Mouse (Mus musculus) hindbrain, postnatal 0 days (tissue): ENCODE data around the gene Hs6st3. TPM values are rescaled to one million over a fixed set of nuclear protein-coding genes. Genes with fewer than 3 reads are reported as not detected.

ENCODE experiments used
- ATAC-seq: fragments of 200-750 bp; cut with Nextera tagmentation; 2 replicates; pipeline ENCODE4 v1.8.0; 2017; ENCODE audit warnings: mild to moderate bottlenecking, moderate TSS enrichment, moderate library complexity
- DNase-seq: peaks from one replicate; pipeline ENCODE4 v3.0.0-alpha.2; 2015; ENCODE audit warnings: low spot score
- H3K27ac ChIP-seq: fragments of 300-500 bp; sonication (generic); 2 replicates; pipeline ENCODE4 v1.5.1; 2014; ENCODE audit warnings: mild to moderate bottlenecking
- H3K27me3 ChIP-seq: fragments of 300-500 bp; sonication (generic); 2 replicates; pipeline ENCODE4 v1.6.1; 2014; ENCODE audit warnings: low read length, mixed read lengths; ENCODE audit not compliant: insufficient read depth
- H3K36me3 ChIP-seq: fragments of 300-500 bp; sonication (generic); 2 replicates; pipeline ENCODE4 v1.6.1; 2014; ENCODE audit warnings: low read length, mixed read lengths; ENCODE audit not compliant: insufficient read depth
- H3K4me1 ChIP-seq: fragments of 300-500 bp; sonication (generic); 2 replicates; pipeline ENCODE4 v1.6.1; 2014; ENCODE audit warnings: antibody characterized with exemption, low read length, mixed read lengths; ENCODE audit not compliant: insufficient read depth
- H3K4me2 ChIP-seq: fragments of 300-500 bp; sonication (generic); 2 replicates; pipeline ENCODE4 v1.6.1; 2014; ENCODE audit warnings: low read depth, mild to moderate bottlenecking, low read length, moderate library complexity, mixed read lengths
- H3K4me3 ChIP-seq: fragments of 300-500 bp; sonication (generic); 2 replicates; pipeline ENCODE4 v1.5.1; 2014; ENCODE audit warnings: low read length
- H3K9ac ChIP-seq: fragments of 300-500 bp; sonication (generic); replicated peaks from 2 replicates; pipeline ENCODE4 v1.6.1; 2014; ENCODE audit warnings: mild to moderate bottlenecking, low read length, moderate library complexity, mixed read lengths
- H3K9me3 ChIP-seq: fragments of 300-500 bp; sonication (generic); 2 replicates; pipeline ENCODE4 v1.6.1; 2016; ENCODE audit warnings: low read length, mixed read lengths
- CTCF ChIP-seq: IDR thresholded peaks from 2 replicates; pipeline ENCODE4 v1.5.1; 2016; ENCODE audit warnings: antibody characterized with exemption, control low read depth, low read depth
- WGBS: fragments of 180-500 bp; shearing (Covaris S2); extraction: QIAGEN DNeasy Blood & Tissue Kit; methylation state at CpG from one replicate; pipeline ENCODE4 v1.1.7; 2014; 5-methylcytosine and 5-hydroxymethylcytosine counted together
- polyA plus RNA-seq: library from polyadenylated mRNA; unstranded; fragments of >200 nt; fragmentation: Nextera tagmentation; extraction: Ambion mirVana; gene quantifications from 2 replicates; pipeline ENCODE4 v1.2.1, GENCODE M21; 2015
- total RNA-seq: library from RNA; depleted of rRNA; stranded (reverse); fragments of >200 nt; gene quantifications from 2 replicates; pipeline ENCODE4 v1.2.3, GENCODE M21; 2014

The Hs6st3 gene
- total and polyA plus RNA-seq, 2 experiments from 2014 or later, result 2.8 to 38.6 TPM

DNA sequence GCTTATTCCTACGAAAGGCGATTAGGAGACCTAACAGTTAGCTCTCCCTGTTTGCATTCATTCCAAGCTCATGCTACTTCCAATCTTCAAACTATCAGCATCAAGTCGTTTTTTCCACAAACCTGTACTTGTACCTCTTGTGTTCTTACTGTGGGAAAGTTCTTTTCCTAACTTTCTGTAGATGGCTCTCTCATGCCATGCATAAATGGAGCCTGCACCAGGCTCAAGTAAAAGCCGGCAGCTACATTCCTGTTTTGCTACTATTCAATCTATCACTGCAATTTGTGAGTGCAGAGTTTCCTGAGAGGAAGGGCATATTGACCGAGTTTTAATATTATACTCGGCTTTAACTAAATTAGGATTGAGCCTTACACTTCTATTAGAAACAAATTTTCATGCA, 25.6 kb upstream of the Hs6st3 start:
- TF ChIP-seq CTCF, result peak; percentile 36; the same call in 1 of the 2 replicates
- DNase-seq, result peak; percentile 58
- H3K9ac ChIP-seq, result no peak overlapping the region
- no peaks in the 10 kb centered on the region for H3K36me3 ChIP-seq
- H3K9me3 ChIP-seq, result no peaks in the 10 kb centered on the region
- no peak for ATAC-seq
- no peak overlapping the region for H3K4me3 ChIP-seq
- 74% methylated on average over 6 of the region's 6 CpGs for WGBS
- no peaks in the 10 kb centered on the region for H3K4me1 ChIP-seq
- H3K4me2 ChIP-seq, result no peak overlapping the region
- no peak overlapping the region for H3K27ac ChIP-seq
- H3K27me3 ChIP-seq, result no peaks in the 10 kb centered on the region

DNA sequence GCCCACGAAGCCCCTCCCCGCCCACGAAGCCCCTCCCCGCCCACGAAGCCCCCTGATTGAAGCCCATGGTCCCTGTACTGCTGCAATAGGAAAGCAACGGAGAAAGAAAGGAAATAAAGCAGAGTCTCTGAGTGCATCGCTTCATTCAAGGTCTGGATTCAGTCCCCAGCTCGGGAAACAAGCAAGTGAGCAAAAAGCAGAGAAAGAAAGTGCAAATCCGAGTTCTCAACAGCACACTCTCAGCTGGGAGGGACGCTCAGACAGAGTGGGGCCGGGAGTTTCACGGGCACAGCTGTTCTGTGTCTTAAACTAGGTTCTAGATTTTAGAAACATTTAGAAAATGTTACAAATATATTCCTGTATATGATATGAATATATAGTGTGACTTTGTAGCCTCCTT, 14.6 kb upstream of the Hs6st3 start:
- 4% methylated on average over 12 of the region's 12 CpGs for WGBS
- Histone ChIP-seq H3K4me1 (no peaks in the 10 kb centered on the region), H3K27me3 (no peaks in the 10 kb centered on the region), H3K9ac (0 out of 2 replicates have a peak overlapping the region, but pooled peaks have one; percentile 21), H3K9me3 (no peaks in the 10 kb centered on the region), H3K27ac (no peak overlapping the region), H3K36me3 (no peaks in the 10 kb centered on the region), H3K4me2 (peak overlapping the region; percentile 68), H3K4me3 (peak overlapping the region; percentile 32)
- ATAC-seq (peak; percentile 48), DNase-seq (peak; percentile 54)
- TF ChIP-seq CTCF, result no peak

DNA sequence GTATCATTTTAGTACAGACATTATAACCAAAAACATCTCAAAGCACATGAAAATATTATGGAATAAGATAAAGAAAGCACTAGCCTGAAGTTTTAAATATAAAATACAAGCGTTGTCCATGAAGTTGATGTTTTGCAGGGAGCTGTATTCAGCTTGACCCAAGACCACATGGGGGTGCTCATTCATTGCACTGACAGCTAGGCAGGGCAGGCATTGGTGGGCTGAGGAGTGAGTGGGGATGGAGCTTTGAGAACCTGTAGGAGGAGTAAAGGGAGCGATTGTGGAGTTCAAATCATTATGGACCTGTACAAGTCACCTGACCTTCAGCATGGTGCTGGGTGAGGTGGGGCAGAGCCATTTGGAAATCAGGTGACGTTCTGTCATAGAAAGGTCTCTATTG, 14.1 kb upstream of the Hs6st3 start:
- 23% methylated on average over 3 of the region's 3 CpGs for WGBS
- H3K9me3 ChIP-seq, result no peaks in the 10 kb centered on the region
- DNase-seq (peak; percentile 83), ATAC-seq (peak; percentile 90)
- no peaks in the 10 kb centered on the region for H3K36me3 ChIP-seq
- no peak overlapping the region for H3K27ac ChIP-seq
- H3K4me1 ChIP-seq, result no peaks in the 10 kb centered on the region
- H3K4me2 ChIP-seq, result peak overlapping the region; percentile 68
- no peak overlapping the region for H3K9ac ChIP-seq
- peak; percentile 85 for TF ChIP-seq CTCF
- peak overlapping the region; percentile 32 for H3K4me3 ChIP-seq
- H3K27me3 ChIP-seq, result no peaks in the 10 kb centered on the region

DNA sequence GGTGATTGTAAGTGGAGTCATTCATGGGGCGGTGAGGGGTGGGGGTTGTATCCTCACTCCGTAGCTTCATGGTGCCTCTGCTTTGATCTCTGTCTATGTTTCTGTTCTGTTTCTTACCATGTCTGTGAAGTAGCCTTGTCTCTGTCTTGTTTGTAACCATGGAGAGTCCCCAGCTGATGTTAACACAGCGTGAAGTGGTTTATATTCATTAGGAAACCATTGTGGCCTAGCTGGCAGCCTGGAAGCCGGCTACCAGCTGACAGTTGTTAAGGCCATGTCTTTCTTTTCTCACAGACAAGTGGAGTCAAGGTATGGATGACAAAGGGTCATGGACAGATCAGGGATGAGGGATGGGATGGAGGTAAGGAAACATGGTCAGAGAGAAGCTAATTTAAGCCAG, 12.3 kb upstream of the Hs6st3 start:
- Histone ChIP-seq H3K9me3 (no peaks in the 10 kb centered on the region), H3K36me3 (no peaks in the 10 kb centered on the region), H3K27me3 (no peaks in the 10 kb centered on the region), H3K4me2 (no peak overlapping the region), H3K4me1 (no peaks in the 10 kb centered on the region), H3K27ac (no peak overlapping the region), H3K9ac (no peak overlapping the region), H3K4me3 (no peak overlapping the region)
- 26% methylated on average over 4 of the region's 4 CpGs for WGBS
- no peak for TF ChIP-seq CTCF
- no peak for ATAC-seq
- DNase-seq, result peak; percentile 23

DNA sequence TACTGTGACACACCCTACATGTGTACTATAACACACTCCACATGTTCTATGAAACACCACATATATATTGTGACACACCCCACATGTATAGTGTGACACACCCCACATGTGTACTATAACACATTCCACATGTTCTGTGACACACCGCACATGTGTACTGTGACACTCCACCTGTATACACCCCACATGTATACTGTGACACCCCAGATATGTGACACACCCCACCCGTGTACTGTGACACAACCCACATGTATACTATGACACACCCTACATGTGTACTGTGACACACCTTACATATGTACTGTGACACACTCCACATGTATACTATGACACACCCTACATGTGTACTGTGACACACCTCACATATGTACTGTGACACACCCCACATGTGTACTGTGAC, 10.8 kb upstream of the Hs6st3 start:
- Histone ChIP-seq H3K27me3 (no peaks in the 10 kb centered on the region), H3K36me3 (no peaks in the 10 kb centered on the region), H3K4me1 (no peaks in the 10 kb centered on the region), H3K4me3 (no peak overlapping the region), H3K27ac (no peak overlapping the region), H3K4me2 (no peak overlapping the region), H3K9ac (no peak overlapping the region), H3K9me3 (no peaks in the 10 kb centered on the region)
- no peak for DNase-seq
- 96% methylated on average over 2 of the region's 2 CpGs for WGBS
- TF ChIP-seq CTCF, result no peak
- ATAC-seq, result 0 out of 2 replicates have a peak, but pooled peaks have one; percentile 19

DNA sequence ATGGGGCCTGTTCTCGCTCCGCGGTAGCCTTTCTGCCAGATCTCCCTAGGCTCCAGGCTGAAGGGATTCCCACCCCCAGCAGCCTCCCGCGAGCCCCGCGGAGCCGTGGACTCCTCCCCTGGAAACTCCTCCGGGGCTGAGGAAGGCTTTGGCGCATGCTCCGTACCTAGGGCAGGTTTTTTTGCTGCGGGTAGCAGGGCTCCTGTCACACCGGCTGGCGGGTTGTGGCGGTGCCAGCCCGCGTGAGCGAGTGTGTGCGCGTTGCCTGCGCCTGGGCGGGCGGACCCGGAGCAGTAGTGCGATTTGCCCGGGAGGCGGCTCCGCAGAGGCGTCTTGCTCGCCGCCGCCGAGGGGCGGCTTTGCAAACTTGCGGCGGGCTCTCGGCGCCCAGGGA, 632 bp upstream of the Hs6st3 start:
- TF ChIP-seq CTCF, result peak; percentile 36
- ATAC-seq (peak; percentile 92), DNase-seq (peak; percentile 89)
- H3K4me1 ChIP-seq, result no peaks in the 10 kb centered on the region
- peak overlapping the region; percentile 69 for H3K9ac ChIP-seq
- peak overlapping the region; percentile 75 for H3K4me3 ChIP-seq
- WGBS, result under 1% methylated on average over 38 of the region's 38 CpGs
- peak overlapping the region; percentile 36; the same call in 1 of the 2 replicates for H3K27ac ChIP-seq
- H3K27me3 ChIP-seq, result peaks cover 4% of the 10 kb centered on the region
- no peaks in the 10 kb centered on the region for H3K36me3 ChIP-seq
- H3K4me2 ChIP-seq, result peak overlapping the region; percentile 90
- H3K9me3 ChIP-seq, result no peaks in the 10 kb centered on the region

DNA sequence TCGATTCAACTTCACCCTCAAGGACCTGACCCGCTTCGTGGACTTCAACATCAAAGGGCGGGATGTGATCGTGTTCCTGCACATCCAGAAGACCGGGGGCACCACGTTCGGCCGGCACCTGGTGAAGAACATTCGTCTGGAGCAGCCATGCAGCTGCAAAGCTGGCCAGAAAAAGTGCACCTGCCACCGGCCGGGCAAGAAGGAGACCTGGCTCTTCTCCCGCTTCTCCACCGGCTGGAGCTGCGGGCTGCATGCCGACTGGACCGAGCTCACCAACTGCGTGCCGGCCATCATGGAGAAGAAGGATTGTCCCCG, 602 bp downstream of the Hs6st3 start:
- TF ChIP-seq CTCF, result no peak
- ATAC-seq, result no peak
- H3K4me2 ChIP-seq, result peak overlapping the region; percentile 90
- H3K27ac ChIP-seq, result no peak overlapping the region
- H3K4me3 ChIP-seq, result peak overlapping the region; percentile 75
- no peaks in the 10 kb centered on the region for H3K9me3 ChIP-seq
- H3K27me3 ChIP-seq, result peaks cover 4% of the 10 kb centered on the region
- 1% methylated on average over 18 of the region's 20 CpGs for WGBS
- peak overlapping the region; percentile 69 for H3K9ac ChIP-seq
- H3K36me3 ChIP-seq, result no peaks in the 10 kb centered on the region
- peak; percentile 30 for DNase-seq
- H3K4me1 ChIP-seq, result no peaks in the 10 kb centered on the region
